Mouse (Mus musculus): ENCODE data around the gene Arid3c. TPM values are rescaled to one million over a fixed set of nuclear protein-coding genes. Genes with fewer than 3 reads are reported as not detected.
"Not testable (repeated sequence)": the region's sequence is repeated elsewhere in the genome, so short reads cannot be mapped to it uniquely, and the experiment has no call there.

The Arid3c gene
- total RNA-seq, 2 experiments from 2014 or later, result not detected

DNA sequence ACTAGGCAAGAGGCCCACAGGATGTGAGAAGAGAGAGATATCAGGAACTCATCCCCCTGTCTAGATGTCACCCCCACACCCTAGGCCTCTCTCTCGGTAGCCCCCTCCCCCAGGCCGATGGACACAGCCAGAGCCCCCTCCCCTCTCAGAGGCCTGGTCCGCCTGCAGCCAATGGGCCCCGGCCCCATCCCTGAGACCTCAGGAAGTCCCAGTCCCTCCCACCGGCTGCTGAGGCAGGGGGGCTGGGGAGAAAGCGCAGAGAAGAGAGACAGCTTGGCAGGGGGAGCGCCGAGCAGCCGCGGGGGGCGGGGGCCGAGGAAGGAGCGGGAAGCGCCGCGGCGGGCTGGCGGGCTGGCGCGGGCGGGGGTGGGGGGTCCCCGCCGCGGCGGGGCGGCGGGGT lies 47.6 kb downstream of the Arid3c start:
- DNase-seq; intact Hi-C loops (cut with DNase I): not testable (repeated sequence)

DNA sequence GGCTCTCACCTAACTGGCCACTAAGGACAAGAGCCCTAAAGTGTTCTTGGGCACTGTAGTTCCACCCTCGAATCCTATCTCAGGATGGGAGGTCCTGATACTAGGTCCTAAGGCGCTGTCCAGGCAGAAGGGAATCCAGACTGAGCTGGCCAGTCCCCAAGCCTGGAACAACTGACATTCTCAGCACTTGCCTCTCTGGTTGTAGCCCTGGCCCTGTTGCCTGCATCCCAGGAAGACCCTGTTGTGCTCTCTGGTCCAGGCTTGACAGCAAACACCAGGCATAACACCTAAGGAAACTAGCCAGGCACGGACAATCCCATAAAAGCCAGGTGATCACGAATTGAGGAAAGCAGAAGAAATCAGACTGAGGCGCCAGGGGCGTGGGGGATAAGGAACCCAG lies 48.2 kb downstream of the Arid3c start:
- DNase-seq, result no peak

DNA sequence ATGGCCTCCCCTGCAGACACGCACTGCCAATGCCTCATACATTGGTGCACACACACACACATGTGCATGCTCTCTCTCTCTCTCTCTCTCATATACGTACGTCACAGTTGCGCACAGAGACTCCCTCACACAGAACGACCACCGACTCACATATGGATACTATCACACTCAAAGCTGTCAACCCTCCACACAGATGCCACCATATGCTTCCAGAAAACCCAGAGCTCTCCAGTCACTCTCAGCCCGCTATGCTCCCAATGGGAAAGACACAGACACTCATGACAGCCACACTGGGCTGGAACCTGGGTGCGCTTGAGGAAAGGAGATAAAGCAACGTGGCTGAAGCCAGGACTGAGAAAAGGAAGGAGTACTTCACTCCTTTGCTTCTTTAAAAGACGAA lies 49.0 kb downstream of the Arid3c start:
- intact Hi-C loops (cut with DNase I), result no loop called here
- DNase-seq, result no peak

More for the DNA sequence above, 48.2 kb downstream of the Arid3c start:
- intact Hi-C loops (cut with DNase I), result no loop called here

- intact Hi-C loops (cut with DNase I), result no loop called here
- no peak for DNase-seq
These were observed 49.8 kb downstream of the Arid3c start for GRCm38 (mm10) chr4:41681176-41681575.

DNA sequence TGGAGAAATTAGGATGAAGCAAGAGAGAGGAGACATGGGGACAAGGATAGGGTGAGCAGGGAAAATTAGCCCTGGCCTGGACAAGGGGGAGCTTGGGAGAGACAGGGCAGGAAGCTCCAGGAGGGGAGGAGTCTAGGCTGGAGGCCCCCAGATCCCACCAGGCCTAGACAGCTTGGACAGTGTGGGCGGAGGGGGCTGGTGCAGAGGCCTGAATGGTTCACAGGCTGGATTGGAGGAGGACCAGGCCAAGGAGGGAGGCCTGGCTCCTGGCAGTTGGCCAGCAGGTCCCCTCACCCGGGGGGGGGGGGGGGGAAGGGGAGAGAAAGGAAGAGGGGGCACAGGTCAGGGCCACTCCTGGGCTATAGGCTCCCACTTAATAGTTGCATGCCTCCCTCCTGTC lies 51.7 kb downstream of the Arid3c start:
- intact Hi-C loops (cut with DNase I), result no loop called here
- DNase-seq, result no peak

DNA sequence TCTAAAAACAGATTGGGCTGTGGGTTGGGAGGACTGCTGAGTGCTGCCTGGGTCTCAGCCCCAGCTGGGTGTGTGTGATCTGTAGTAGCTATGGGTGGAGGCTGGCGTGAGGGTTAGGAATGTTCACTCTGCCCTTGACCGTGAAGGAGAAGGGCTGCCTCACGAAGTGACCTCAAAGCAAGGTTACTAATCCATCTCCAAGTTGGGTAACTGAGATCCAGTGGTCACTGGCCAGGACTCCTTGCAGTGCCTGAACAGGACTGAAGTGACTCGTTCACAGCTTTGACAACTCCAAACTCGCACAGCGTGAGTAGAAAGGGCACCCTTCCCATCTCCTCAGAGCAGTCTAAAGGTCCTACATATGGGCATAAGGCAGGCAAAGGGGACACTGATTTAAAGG lies 52.1 kb downstream of the Arid3c start:
- no peak for DNase-seq
- intact Hi-C loops (cut with DNase I), result no loop called here

GRCm38 (mm10) chr4:41677006-41677629 lies 53.8 kb downstream of the Arid3c start:
- DNase-seq, result peak; percentile 27 to 54
- intact Hi-C loops (cut with DNase I), result no loop called here

DNA sequence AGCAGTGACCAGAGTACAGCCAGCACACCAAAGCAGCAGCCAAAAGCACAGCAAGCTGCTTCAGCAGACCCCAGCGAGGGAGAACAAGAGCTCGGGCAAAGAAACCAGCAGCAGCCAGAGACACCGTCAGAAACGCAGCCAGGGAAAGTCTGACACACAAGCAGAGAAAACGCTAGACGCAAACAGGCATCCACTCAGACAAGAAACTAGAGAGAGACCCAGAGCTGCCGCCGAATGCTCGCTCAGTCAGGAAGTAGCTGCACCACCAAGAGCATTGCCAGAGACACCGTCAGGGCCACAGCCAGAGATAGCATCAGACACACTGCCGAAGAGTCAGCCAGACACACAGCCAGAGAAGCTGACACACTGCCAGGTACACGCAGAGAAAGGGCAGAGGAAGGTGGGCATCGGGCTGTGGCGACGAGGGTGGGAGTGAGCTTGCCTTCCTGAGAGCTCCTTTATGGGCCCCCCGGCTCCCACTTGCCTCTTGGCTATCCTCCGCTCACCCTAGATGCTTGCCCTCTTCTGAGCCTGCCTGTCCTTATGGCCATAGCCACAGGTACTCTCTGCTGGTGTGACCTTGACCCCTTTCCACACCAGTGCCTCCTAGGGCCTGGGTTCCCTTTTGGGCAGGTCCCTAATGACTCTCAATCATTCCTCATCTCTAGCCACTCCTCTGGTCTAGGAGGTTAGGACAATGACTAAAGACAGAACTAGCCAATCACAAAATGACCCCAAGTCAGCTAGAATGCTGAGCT lies 54.5 kb downstream of the Arid3c start:
- DNase-seq, result no peak
- intact Hi-C loops (cut with DNase I), result no loop called here

Other genes starting within 250 kb of the Arid3c start
- gene AI464131, start 228.1 kb downstream of the Arid3c start, total RNA-seq (2021), result 10 to 100 TPM; 10.2 to 10.3 TPM
- gene 1110017D15Rik, start 213.8 kb downstream of the Arid3c start, total RNA-seq (2021), result under 1 TPM in 1 of 2 experiments, not detected in 1; 0.69 TPM
- 10 to 100 TPM; 14.5 to 17.3 TPM for gene Fam219a, start 161.6 kb downstream of the Arid3c start, total RNA-seq (2021)
- 1 to 10 TPM in 1 of 2 experiments, under 1 TPM in 1; 0.93 to 1.7 TPM for gene Dnaic1, start 161.4 kb downstream of the Arid3c start, total RNA-seq (2021)
- 1 to 10 TPM; 4.3 to 4.6 TPM for gene Enho, start 90.8 kb downstream of the Arid3c start, total RNA-seq (2021)
- gene Cntfr, start 34.1 kb downstream of the Arid3c start, total RNA-seq (2021), result 1 to 10 TPM; 2.0 to 5.1 TPM
- 10 to 100 TPM; 56.9 to 61.0 TPM for gene Il11ra1, start 31.2 kb downstream of the Arid3c start, total RNA-seq (2021)
- gene Rpp25l, start 17.6 kb downstream of the Arid3c start, total RNA-seq (2021), result 10 to 100 TPM; 28.7 to 30.2 TPM
- 10 to 100 TPM; 83.6 to 87.8 TPM for gene Dctn3, start 8.0 kb downstream of the Arid3c start, total RNA-seq (2021)
- 10 to 100 TPM; 45.6 to 52.0 TPM for gene Galt, start 24.1 kb upstream of the Arid3c start, total RNA-seq (2021)
- gene Sigmar1, start 25.0 kb upstream of the Arid3c start, total RNA-seq (2021), result 10 to 100 TPM; 22.8 to 23.2 TPM
- 10 to 100 TPM; 17.2 to 19.3 TPM for gene Ccl27a, start 43.1 kb upstream of the Arid3c start, total RNA-seq (2021)
- gene Gm21541, start 172.5 kb upstream of the Arid3c start, total RNA-seq (2021), result not detected
- under 1 TPM; 0.65 to 0.80 TPM for gene Gm20878, start 210.4 kb upstream of the Arid3c start, total RNA-seq (2021)
- gene Fam205a4, start 234.9 kb upstream of the Arid3c start, total RNA-seq (2021), result not detected